Mouse (Mus musculus) fibroblast of lung, adult 2 months (primary cell): ENCODE results near the gene Slc39a3.
A peak's percentile ranks its signal among the peaks of the same experiment; 100 is the strongest.
"Not testable (repeated sequence)": the region's sequence is repeated elsewhere in the genome, so short reads cannot be mapped to it uniquely, and the experiment has no call there.

Source experiments
- DNase-seq: peaks from one replicate; pipeline ENCODE4 v3.0.0-alpha.2; 2011; ENCODE audit warnings: low read depth

Slc39a3 gene

GRCm38 (mm10) chr10:81045246-81045645 lies 8.0 kb upstream of the Slc39a3 start:
- DNase-seq, result not testable (repeated sequence)

- DNase-seq, result peak; percentile 20
Observed at GRCm38 (mm10) chr10:81041458-81042175, 4.4 kb upstream of the Slc39a3 start.

- no peak for DNase-seq
Observed at GRCm38 (mm10) chr10:81036251-81036650, 975 bp downstream of the Slc39a3 start.

GRCm38 (mm10) chr10:81033586-81033985 lies 3.6 kb downstream of the Slc39a3 start:
- no peak for DNase-seq

- no peak for DNase-seq
Observed at GRCm38 (mm10) chr10:81029031-81029430, 8.2 kb downstream of the Slc39a3 start.

GRCm38 (mm10) chr10:81028219-81028618 lies 9.0 kb downstream of the Slc39a3 start:
- DNase-seq, result no peak

GRCm38 (mm10) chr10:81027331-81027730 lies 9.9 kb downstream of the Slc39a3 start:
- peak; percentile 62 for DNase-seq

GRCm38 (mm10) chr10:81026857-81027256 lies 10.4 kb downstream of the Slc39a3 start:
- DNase-seq, result no peak

- no peak for DNase-seq
Observed at GRCm38 (mm10) chr10:81025639-81026275, 11.5 kb downstream of the Slc39a3 start, which contains the start of gene Diras1. Gene Diras1, minus strand, starts transcription at chr10:81025662.

- no peak for DNase-seq
Observed at GRCm38 (mm10) chr10:81025047-81025621, 12.1 kb downstream of the Slc39a3 start.

- no peak for DNase-seq
Observed at GRCm38 (mm10) chr10:81024346-81024937, 12.8 kb downstream of the Slc39a3 start.

- DNase-seq, result no peak
Observed at GRCm38 (mm10) chr10:81022744-81023143, 14.5 kb downstream of the Slc39a3 start.

- DNase-seq, result no peak
Observed at GRCm38 (mm10) chr10:81021547-81022110, 15.6 kb downstream of the Slc39a3 start.

- no peak for DNase-seq
Observed at GRCm38 (mm10) chr10:81020207-81020606, 17.0 kb downstream of the Slc39a3 start.

GRCm38 (mm10) chr10:81019687-81020086 lies 17.5 kb downstream of the Slc39a3 start:
- DNase-seq, result no peak

- no peak for DNase-seq
Observed at GRCm38 (mm10) chr10:81018326-81018725, 18.9 kb downstream of the Slc39a3 start.

- DNase-seq, result no peak
Observed at GRCm38 (mm10) chr10:81016645-81017044, 20.6 kb downstream of the Slc39a3 start.

- DNase-seq, result no peak
Observed at GRCm38 (mm10) chr10:81015666-81016065, 21.6 kb downstream of the Slc39a3 start.

GRCm38 (mm10) chr10:81014393-81015384 lies 22.5 kb downstream of the Slc39a3 start, which contains the start of gene Gng7:
Gene Gng7, minus strand, starts transcription at chr10:81014945.
- peak; percentile 94 for DNase-seq

- DNase-seq, result no peak
Observed at GRCm38 (mm10) chr10:81010851-81011250, 26.4 kb downstream of the Slc39a3 start.

- no peak for DNase-seq
Observed at GRCm38 (mm10) chr10:81007240-81007639, 30.0 kb downstream of the Slc39a3 start.
